Mouse (Mus musculus) lung, postnatal 0 days (tissue): ENCODE results near the gene Irf4. TPM values are rescaled to one million over a fixed set of nuclear protein-coding genes. Genes with fewer than 3 reads are reported as not detected.
A peak's percentile ranks its signal among the peaks of the same experiment; 100 is the strongest.

Experiments
- ATAC-seq: fragments of 200-750 bp; cut with Nextera tagmentation; 2 replicates; pipeline ENCODE4 v1.8.0; 2017; ENCODE audit warnings: moderate library complexity
- DNase-seq: peaks from one replicate; pipeline ENCODE4 v3.0.0-alpha.2; 2016; ENCODE audit warnings: low spot score
- H3K27ac ChIP-seq: fragments of 300-500 bp; sonication (generic); 2 replicates; pipeline ENCODE4 v1.5.1; 2014; ENCODE audit warnings: antibody characterized with exemption, mild to moderate bottlenecking, low read length, mixed read lengths
- H3K27me3 ChIP-seq: fragments of 300-500 bp; sonication (generic); replicated peaks from 2 replicates; pipeline ENCODE4 v1.6.1; 2014; ENCODE audit warnings: low read length, mixed read lengths; ENCODE audit not compliant: insufficient read depth
- H3K36me3 ChIP-seq: fragments of 300-500 bp; sonication (generic); 2 replicates; pipeline ENCODE4 v1.6.1; 2014; ENCODE audit warnings: low read length, mixed read lengths; ENCODE audit not compliant: insufficient read depth
- H3K4me1 ChIP-seq: fragments of 300-500 bp; sonication (generic); 2 replicates; pipeline ENCODE4 v1.6.1; 2014; ENCODE audit warnings: antibody characterized with exemption, low read depth, low read length, mixed read lengths; ENCODE audit not compliant: insufficient read depth
- H3K4me2 ChIP-seq: fragments of 300-500 bp; sonication (generic); replicated peaks from 2 replicates; pipeline ENCODE4 v1.6.1; 2014; ENCODE audit warnings: low read depth, mild to moderate bottlenecking, low read length, moderate library complexity, mixed read lengths
- H3K4me3 ChIP-seq: fragments of 300-500 bp; sonication (generic); 2 replicates; pipeline ENCODE4 v1.5.1; 2014; ENCODE audit warnings: low read depth, low read length
- H3K9ac ChIP-seq: fragments of 300-500 bp; sonication (generic); replicated peaks from 2 replicates; pipeline ENCODE4 v1.6.1; 2014; ENCODE audit warnings: low read depth, mild to moderate bottlenecking
- H3K9me3 ChIP-seq: fragments of 300-500 bp; sonication (generic); 2 replicates; pipeline ENCODE4 v1.6.1; 2016; ENCODE audit warnings: low read length, mixed read lengths
- CTCF ChIP-seq: IDR thresholded peaks from 2 replicates; pipeline ENCODE4 v1.5.1; 2016; ENCODE audit warnings: antibody characterized with exemption, mild to moderate bottlenecking
- EP300 ChIP-seq: IDR thresholded peaks from 2 replicates; pipeline ENCODE4 v1.6.1; 2016; ENCODE audit warnings: antibody characterized with exemption, mild to moderate bottlenecking, control low read depth
- WGBS: fragments of 180-500 bp; shearing (Covaris S2); extraction: QIAGEN DNeasy Blood & Tissue Kit; methylation state at CpG from one replicate; pipeline ENCODE4 v1.1.7; 2014; 5-methylcytosine and 5-hydroxymethylcytosine counted together
- polyA plus RNA-seq: library from polyadenylated mRNA; unstranded; fragments of >200 nt; fragmentation: Nextera tagmentation; extraction: Ambion mirVana; gene quantifications from 2 replicates; pipeline ENCODE4 v1.2.1, GENCODE M21; 2015

Irf4 gene
- polyA plus RNA-seq: 0.21 and 0.33 TPM in 2 replicates

DNA sequence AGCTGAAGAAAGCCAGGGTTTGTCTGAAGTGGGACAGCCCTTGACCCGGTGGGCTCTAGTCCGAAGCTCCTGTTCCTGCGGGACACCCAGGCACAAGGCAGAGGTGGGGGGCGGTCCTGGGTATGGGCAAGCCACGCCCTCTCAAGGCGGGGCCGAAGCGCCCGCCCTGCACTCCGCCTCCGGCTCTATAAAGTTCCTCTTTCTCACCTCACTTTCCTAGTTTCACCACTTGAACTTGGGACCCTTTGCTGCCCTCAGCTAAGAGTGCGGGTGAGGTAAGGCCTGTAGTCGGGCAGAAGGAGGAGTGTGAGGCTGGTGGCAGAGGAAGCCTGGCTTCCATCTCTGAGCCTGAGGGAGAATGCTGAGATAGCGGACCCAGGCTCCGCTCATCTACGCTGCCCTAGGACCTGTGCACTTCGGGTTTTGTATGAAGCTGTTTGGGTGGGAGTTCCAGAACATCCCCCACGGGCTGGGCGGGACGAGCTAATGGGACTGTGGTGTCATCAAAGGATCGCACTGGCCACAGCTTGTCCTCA, at the start of gene Irf4:
TSS of gene Irf4 (plus strand) at position 206 of the 536 bp plus-strand sequence.
- DNase-seq (peak; percentile 59), ATAC-seq (peak; percentile 72)
- H3K4me1 ChIP-seq: peaks cover 9% of the 10 kb centered on the region
- WGBS: 4% methylated on average over 20 of the region's 21 CpGs
- no peaks in the 10 kb centered on the region for H3K9me3 ChIP-seq
- no peak within 1 kb of the TSS for H3K9ac ChIP-seq
- H3K36me3 ChIP-seq: no peaks in the 10 kb centered on the region
- H3K4me3 ChIP-seq: peak within 1 kb of the TSS; percentile 36
- no peak for TF ChIP-seq CTCF
- no peak for TF ChIP-seq EP300
- peak within 1 kb of the TSS; percentile 59 for H3K4me2 ChIP-seq
- peaks cover 31% of the 10 kb centered on the region for H3K27me3 ChIP-seq
- no peak within 1 kb of the TSS for H3K27ac ChIP-seq

DNA sequence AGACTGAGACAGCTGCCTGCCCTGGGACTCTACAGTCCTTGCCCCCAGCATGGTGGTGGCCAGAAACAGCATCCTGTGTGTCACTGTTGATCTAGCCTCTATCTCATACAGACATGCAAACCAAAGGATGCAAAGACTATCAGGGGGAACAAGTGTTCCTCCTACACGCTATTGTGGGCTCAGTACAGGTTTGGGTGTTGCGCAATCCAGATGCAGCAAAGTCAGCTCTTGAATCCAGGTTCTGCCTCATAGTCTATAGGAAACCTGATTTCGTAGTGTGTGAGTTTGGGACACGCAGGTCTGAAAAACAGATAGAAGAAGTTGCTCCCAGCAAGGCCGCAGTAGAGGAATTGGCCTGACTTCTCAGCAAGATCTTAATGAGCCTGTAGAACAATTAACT, 46.3 kb upstream of the Irf4 start:
- Histone ChIP-seq H3K4me2 (no peak overlapping the region), H3K9me3 (no peaks in the 10 kb centered on the region), H3K4me1 (no peaks in the 10 kb centered on the region), H3K36me3 (no peaks in the 10 kb centered on the region), H3K27ac (no peak overlapping the region), H3K9ac (no peak overlapping the region), H3K4me3 (no peak overlapping the region), H3K27me3 (no peaks in the 10 kb centered on the region)
- ATAC-seq (no peak), DNase-seq (no peak)
- WGBS: 92% methylated on average over 5 of the region's 5 CpGs
- TF ChIP-seq EP300 (no peak), CTCF (no peak)

DNA sequence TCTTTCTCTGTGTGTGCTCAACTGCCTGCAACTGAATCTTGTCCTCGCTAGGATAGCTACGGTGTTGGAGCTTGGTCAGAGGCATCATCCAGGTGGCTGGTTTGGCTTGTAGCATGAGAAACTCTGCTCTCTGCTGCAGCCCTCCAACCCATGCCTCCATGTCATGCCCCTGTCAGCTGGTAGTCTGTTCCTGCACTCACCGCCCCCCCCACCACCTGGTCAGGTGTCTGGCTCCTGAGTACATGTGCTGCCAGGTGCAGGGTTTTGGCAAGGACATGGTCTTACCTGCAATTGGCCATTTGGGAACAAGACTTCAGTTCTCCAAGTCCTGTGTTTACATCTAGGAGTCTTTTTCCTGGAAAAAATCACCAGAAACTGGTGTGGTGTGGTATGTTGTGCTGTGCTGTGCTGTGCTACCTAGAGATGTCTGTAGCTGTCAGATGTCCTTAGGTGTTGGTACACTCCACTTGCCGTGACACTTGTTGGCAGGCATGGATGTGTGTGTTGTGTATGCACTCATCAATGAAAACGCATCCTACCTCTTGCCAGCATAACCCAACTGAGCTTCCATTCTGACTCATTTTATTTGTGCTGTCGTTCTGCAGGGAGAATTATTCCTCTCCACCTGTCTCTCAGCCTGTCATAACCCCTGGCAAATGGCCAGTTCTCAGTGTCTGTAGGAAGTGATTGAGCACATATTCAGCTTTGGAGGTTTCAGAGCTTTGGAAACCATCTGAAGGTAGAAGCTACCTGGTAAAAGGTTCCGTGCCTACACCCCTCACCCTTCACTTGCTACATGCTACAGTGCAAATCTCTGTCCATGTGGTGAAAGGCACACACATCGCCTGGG, 44.6 kb upstream of the Irf4 start:
- H3K4me2 ChIP-seq: no peak overlapping the region
- no peak overlapping the region for H3K9ac ChIP-seq
- no peaks in the 10 kb centered on the region for H3K4me1 ChIP-seq
- DNase-seq (no peak), ATAC-seq (no peak)
- no peak overlapping the region for H3K27ac ChIP-seq
- 79% methylated on average over 8 of the region's 8 CpGs for WGBS
- TF ChIP-seq CTCF (no peak), EP300 (no peak)
- no peak overlapping the region for H3K4me3 ChIP-seq
- no peaks in the 10 kb centered on the region for H3K9me3 ChIP-seq
- H3K36me3 ChIP-seq: no peaks in the 10 kb centered on the region
- H3K27me3 ChIP-seq: no peaks in the 10 kb centered on the region

DNA sequence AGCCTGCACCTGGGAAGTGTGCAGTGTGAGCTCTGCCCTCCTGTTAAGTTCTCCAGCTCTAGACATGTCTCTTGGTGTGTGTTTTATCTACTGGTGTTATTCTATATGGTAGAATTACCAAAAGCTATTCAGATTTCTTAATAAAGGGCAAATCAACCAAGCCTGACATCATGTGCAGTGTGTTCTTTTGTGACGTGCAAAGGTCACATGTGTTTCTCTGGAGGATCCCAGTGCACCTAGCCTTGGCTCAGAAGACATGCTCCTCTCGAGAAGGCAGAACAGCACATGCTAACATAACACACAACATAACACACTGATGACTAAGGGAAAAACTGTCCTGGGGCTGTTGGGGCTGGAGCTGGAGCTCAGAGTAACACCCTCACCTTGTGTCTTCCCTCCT, 38.0 kb upstream of the Irf4 start:
- Histone ChIP-seq H3K9me3 (no peaks in the 10 kb centered on the region), H3K27ac (no peak overlapping the region), H3K4me1 (no peaks in the 10 kb centered on the region), H3K4me2 (no peak overlapping the region), H3K27me3 (no peaks in the 10 kb centered on the region), H3K4me3 (no peak overlapping the region), H3K36me3 (no peaks in the 10 kb centered on the region), H3K9ac (no peak overlapping the region)
- DNase-seq: no peak
- TF ChIP-seq EP300 (no peak), CTCF (no peak)
- ATAC-seq: no peak
- 74% methylated on average over 2 of the region's 2 CpGs for WGBS

DNA sequence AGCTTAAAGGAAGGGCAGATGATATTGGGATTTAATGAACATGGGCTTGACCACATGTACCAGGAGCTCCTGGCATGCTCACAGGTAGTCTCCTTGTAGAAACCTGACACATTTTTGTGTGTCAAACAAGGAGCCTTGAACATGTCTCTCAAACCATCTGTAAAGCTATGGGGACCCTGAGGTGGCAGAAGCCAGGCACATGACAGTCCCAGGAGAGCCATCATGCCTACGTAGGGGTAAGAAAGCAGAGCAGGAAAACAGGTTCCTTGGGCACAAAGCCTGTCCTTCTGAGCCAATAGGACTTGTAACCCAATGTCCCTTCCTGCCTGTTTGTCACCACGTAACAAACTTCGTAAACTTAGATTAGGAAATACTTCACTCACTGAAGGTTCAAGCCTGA, 37.3 kb upstream of the Irf4 start:
- H3K27me3 ChIP-seq: no peaks in the 10 kb centered on the region
- H3K9ac ChIP-seq: no peak overlapping the region
- TF ChIP-seq CTCF (no peak), EP300 (no peak)
- H3K4me2 ChIP-seq: no peak overlapping the region
- no peak overlapping the region for H3K4me3 ChIP-seq
- no peak for ATAC-seq
- H3K27ac ChIP-seq: no peak overlapping the region
- H3K36me3 ChIP-seq: no peaks in the 10 kb centered on the region
- WGBS: 91% methylated on average over 3 of the region's 3 CpGs
- H3K9me3 ChIP-seq: no peaks in the 10 kb centered on the region
- no peaks in the 10 kb centered on the region for H3K4me1 ChIP-seq
- no peak for DNase-seq

DNA sequence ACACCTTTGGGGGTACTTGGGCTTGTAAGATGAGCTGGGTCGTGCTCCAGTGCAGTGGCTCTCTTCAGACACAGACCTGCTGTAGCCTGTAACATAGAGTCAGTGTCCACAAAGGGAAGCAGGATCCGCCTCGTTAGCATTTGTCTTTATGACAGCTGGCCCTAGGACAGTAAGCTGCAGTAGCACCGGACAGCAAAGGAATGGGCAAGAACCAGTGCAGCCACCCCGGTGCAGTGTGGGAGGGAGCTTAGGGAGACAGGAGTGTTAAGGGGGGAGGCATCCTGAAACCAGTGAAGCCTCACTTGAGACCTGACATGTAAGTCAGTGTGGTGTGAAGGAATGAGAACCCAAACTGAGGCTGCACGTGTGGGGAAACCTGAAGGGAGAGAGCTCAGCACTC, 36.7 kb upstream of the Irf4 start:
- Histone ChIP-seq H3K4me1 (no peaks in the 10 kb centered on the region), H3K4me3 (no peak overlapping the region), H3K27me3 (no peaks in the 10 kb centered on the region), H3K9ac (no peak overlapping the region), H3K4me2 (no peak overlapping the region), H3K36me3 (no peaks in the 10 kb centered on the region), H3K9me3 (no peaks in the 10 kb centered on the region), H3K27ac (no peak overlapping the region)
- ATAC-seq: no peak
- 71% methylated on average over 6 of the region's 6 CpGs for WGBS
- TF ChIP-seq CTCF (no peak), EP300 (no peak)
- DNase-seq: no peak
